Mouse (Mus musculus) testis, adult 2 months (tissue): ENCODE results near the gene Tmem110.

Experiments
- CTCF ChIP-seq: fragments of 200-500 bp; IDR thresholded peaks from 2 replicates; pipeline ENCODE4 v1.5.1; 2012; ENCODE audit warnings: low read depth, mild to moderate bottlenecking, inconsistent platforms, low read length, moderate library complexity; ENCODE audit not compliant: control insufficient read depth, insufficient read depth, insufficient replicate concordance
- POLR2A ChIP-seq: fragments of 200-500 bp; IDR thresholded peaks from 2 replicates; pipeline ENCODE4 v1.6.1; 2012; ENCODE audit warnings: low read depth, mild to moderate bottlenecking, inconsistent platforms, low read length, moderate library complexity; ENCODE audit not compliant: control insufficient read depth

GRCm38 (mm10) chr14:30865311-30865710 lies 39.9 kb downstream of the Tmem110 start:
- peak; percentile 34; the same call in 1 of the 2 replicates for TF ChIP-seq CTCF
- TF ChIP-seq POLR2A, result no peak
